Mouse (Mus musculus): ENCODE data around the gene Scimp. TPM values are rescaled to one million over a fixed set of nuclear protein-coding genes. Genes with fewer than 3 reads are reported as not detected.

The Scimp gene
- total RNA-seq, 2 experiments from 2014 or later: 0.99 TPM; not detected in 1

DNA sequence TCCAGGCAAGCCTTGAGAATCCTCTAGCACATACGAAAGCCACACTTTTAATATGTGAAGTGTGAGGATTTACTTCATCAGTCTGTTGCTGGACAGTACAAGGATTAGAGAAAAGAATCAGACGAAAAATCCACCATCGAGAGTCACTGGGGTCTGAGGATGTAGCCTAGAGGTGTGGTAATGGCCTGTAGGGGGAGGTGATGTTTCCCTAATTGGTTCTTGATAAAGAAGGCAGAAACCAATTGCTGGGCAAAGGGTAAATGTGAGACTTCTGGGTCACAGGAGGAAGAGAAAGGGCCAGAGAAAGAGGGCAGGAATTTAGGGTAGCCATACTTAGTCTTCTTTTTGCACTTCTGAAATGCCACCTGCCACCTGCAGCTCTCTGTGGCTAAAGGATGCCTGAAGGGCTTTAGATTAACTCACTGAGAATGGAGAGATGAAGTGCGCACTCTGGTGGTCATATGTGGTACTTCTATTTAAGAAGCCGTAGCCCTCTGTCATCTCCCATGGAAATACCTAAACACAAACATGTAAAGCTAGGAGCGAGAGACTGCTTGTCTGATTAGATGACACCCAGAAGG lies 3.2 kb upstream of the Scimp start:
- peak; percentile 87 for ATAC-seq (replicated peaks; ENCODE audit: low FRiP score, low TSS enrichment, poor library complexity, severe bottlenecking)

DNA sequence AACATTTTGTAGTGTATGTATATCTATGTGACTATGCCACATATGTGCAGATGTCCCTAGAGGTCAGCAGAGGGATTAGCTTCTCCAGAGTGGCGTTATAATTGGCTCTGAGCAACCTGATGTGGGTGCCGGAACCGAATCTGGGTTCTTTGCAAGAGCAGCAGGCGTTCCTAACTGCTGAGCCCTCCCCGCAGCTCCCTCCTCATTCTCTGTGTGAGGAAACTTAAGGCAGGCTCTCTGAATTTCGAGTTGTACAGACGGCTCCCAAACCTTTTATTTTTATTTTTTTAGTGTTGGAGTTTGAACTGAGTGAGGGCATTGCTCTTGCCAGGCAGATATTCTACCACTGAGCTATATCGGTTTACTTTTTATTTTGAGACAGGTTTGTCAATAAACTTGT lies 2.7 kb upstream of the Scimp start:
- ATAC-seq (replicated peaks; ENCODE audit: low FRiP score, low TSS enrichment, poor library complexity, severe bottlenecking): no peak

DNA sequence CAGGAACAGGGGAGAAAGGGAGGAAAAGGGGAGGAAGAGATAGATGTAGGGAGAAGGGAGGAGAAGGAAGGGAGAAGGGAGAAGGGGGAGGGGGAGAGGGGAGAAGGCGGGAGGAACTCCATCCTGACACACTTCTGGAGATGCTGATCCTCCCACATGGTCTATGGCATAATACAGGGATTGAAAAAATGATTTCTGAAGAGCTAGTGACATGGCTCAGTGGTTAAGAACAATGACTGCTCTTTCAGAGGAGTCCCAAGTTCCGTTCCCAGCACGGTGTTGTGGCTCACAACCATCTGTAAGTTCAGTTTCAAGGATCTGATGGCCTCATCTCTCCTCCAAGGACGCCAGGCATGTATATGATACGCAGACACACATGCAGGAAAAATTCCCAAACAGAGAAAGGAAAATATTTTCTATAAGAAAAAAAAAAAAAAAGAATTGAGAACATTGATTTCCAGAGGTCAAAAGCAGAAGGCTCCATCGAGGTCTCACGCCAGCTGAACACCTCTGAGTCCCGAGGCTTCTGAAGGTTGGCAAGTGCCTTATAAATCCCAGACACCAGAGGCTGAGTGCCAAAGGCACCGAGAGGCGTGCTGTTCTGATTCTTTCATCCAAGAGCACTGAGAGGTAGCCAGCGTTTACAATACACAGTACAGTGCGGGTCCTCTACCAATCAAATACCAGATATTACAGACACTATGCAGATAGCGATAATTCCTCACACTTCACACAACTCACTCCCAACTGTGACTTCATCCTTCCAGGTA lies 730 bp downstream of the Scimp start:
- ATAC-seq (replicated peaks; ENCODE audit: low FRiP score, low TSS enrichment, poor library complexity, severe bottlenecking): no peak

DNA sequence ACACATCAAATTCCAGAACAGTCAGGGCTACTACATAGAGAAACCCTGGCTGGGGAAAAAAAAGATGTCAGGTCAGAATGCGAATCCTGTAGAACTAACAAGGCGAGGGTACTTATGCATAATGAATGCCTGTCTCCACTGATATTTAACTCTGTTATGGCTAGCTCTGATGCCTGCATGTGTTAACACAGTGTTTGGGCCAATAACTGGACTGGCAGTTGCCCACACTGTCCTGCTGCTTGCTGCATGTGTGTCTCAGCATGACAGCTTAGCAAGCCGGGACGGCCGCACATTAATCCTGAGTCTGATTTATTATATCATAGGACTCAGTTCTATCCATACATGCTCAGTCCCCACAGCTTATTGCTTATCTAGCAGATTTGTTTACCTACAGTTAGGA lies 1.3 kb downstream of the Scimp start:
- ATAC-seq (replicated peaks; ENCODE audit: low FRiP score, low TSS enrichment, poor library complexity, severe bottlenecking): no peak

DNA sequence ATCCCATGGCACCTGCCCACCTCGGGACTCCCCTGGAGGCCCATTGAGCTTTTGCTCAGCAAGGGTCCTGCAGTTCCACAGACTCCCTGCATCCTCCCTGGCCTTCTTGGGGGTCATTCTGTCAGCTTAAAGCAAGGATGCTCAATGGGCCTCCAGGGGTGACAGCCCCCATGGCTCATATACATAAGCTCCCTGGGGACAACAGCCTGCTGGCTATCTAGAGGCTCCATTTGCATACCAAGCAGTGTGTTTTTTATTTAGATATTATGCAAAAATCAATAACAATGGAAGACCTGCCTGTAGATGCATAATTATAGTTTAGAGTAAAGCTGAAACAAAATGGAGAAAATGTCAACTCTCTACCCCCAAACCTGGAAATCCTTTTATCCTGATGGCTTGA lies 3.4 kb downstream of the Scimp start:
- ATAC-seq (replicated peaks; ENCODE audit: low FRiP score, low TSS enrichment, poor library complexity, severe bottlenecking): no peak

DNA sequence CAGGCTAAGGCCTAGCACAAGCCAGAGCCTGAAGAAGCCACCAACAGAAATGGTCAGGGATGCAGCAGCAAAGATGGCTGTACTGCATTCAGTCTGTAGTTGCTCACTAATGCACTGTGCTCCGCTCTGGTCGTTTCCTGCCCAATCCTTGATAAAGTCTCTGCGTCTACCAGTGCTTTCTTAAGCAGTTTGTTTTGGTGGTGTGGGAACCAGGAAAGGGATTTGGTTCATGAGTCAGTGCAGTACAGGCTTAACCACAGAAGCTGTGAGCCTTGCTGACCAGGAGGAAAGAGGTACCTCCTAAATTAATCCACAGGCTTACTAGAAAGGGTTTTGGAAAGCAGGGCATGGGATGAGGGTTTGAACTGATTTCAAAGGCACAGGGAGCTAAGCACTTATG lies 4.3 kb downstream of the Scimp start:
- ATAC-seq (replicated peaks; ENCODE audit: low FRiP score, low TSS enrichment, poor library complexity, severe bottlenecking): no peak

DNA sequence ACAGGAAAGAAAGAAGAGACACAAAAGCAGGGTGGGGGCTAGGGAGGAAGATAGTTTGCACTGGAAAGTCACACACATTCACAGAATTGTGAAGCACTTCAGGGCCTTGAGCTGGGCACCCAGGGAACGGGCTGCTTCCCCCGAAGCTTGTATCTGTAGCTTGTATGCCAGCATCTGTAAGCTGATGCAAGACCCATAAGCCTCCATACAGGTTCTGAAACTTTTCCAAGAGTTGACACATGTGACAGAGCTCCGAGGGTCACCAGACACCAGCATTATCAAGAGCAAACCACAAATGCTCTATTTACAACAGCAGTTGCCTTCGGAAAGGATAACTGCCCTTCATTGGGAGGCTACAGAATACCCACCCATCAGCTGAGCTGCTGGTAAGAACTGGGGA lies 4.8 kb downstream of the Scimp start:
- ATAC-seq (replicated peaks; ENCODE audit: low FRiP score, low TSS enrichment, poor library complexity, severe bottlenecking): no peak

DNA sequence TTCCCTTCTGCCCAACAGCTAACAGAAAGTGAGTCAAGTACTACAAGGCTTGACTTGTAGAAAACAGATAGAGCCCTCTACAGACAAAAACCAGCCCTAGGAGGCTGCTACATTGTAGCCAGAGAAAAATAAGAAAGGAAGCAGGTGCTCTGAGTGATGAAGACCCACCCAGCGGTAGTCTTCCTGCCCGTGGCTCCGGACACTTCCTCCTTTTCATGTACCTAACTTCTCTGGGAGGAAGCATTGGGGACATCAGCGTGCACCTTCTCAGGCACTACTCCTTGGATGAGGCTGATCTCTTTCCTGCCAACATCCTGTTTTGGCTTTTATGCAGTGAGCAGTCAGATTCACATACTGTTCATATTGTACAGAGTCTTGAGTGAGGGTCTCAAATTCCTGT lies 5.7 kb downstream of the Scimp start:
- ATAC-seq (replicated peaks; ENCODE audit: low FRiP score, low TSS enrichment, poor library complexity, severe bottlenecking): no peak

DNA sequence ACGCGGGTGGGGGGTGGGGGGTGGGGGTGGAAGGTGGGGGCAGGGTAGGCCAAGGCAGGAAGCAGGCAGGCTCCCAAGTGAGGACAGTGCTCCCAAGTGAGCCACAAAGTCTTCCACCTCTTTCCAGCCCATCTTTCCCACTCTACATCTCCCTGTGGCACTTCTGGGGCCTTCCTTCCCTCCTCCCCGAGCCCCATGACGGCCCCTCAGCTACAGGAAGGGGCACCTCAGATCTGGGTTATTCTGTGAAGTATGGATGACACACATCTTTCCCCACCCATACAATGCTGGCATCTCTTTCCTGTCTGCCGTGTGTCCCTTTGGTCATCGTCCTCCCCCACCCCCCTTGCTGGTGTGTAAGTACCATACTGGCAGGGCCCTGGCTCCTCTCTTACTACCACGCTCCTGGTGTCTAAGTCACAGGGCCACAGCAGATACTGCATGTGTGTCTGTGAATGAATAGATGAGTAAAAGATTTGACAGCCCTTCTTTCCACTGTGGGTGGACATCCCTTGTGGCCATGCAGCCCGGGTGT lies 6.7 kb downstream of the Scimp start:
- no peak for ATAC-seq (replicated peaks; ENCODE audit: low FRiP score, low TSS enrichment, poor library complexity, severe bottlenecking)

DNA sequence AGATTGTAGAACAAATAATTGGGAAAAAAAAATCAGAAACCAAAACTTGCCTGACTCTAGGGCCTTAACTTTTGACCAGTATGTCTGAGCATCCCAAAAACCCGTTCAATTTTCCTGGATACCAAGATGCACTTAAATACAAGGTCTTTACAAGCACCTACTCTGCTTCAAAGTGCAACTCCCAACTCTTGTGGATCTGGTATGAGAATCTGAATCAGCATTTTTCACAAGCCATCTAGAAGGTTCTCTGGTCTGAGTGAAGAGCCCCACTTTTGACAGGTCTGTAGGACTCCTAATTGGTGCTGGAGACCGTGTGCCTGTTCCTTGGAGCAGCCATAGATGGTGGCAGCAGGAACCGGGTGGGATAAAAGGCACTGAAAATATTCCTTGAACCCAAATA lies 8.0 kb downstream of the Scimp start:
- ATAC-seq (replicated peaks; ENCODE audit: low FRiP score, low TSS enrichment, poor library complexity, severe bottlenecking): no peak

DNA sequence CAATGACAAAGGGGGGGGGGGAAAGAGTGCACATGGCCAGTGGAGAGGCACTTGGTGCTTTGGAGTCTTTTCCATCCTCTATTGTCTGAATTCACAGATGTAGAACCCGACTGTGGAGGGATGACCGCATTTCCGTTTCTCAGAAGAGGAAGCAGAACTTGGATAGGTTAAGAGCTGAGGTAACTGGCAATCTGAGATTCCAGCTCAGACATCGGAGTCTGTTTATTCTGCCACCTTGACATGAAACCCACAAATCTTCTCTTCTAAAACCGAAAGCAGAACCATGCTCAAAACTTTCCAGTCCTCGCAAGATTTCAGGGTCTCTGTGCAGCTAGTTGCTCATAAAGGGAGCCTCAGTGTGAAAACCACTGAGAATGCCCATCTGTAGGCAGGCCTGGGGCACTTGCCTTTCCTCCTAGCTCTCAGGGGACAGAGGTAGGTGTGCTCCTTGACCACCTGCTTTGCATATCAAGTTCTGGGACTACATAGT lies 8.6 kb downstream of the Scimp start:
- ATAC-seq (replicated peaks; ENCODE audit: low FRiP score, low TSS enrichment, poor library complexity, severe bottlenecking): no peak

DNA sequence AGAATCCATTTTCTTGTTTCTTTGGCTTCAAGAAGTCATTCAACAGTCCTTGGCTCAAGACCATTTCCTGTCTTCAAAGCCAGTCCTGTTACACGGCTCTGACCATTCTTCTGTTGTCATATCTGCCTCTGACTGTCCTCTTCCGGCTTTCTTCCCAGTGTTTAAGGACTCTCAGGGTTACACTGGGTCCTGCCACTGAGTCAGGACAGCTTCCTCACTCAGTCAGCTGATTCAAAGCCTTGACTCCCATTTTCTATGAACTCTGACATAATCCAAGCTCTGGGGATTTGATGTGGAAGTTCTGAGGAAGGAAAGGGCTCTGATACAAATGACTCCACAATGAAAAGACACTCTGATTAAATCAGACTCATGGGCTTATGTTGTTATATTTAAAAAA lies 9.5 kb downstream of the Scimp start:
- no peak for ATAC-seq (replicated peaks; ENCODE audit: low FRiP score, low TSS enrichment, poor library complexity, severe bottlenecking)

DNA sequence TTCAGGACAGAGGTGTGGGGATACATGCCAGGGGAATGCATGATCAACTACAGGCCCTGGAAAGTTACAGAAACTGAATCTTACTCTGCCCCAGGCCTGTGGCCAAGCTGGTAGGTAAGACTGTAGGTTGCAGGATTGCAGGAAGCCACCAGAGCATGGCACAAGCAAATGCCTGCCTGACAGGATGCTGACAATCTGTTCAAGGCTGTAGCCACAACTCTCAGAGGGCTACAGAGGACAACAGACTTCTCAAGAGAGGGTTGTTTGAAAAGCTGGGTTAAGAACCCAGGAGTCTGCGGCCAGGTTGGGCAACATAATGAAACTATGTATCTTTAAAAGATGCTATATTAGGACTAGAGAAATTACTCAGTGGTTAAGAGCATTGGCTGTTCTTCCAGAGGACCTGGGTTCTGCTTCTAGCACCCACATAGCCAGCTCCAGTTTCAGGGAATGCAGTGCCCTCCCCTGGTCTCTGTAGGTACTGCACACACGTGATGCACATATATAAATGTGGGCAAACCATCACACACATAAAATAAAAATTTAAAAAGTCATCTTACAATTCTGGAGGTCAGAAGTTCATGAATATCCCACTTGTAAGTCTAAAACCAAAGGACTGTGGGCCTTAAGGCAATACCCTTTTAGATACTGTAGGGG lies 10.1 kb downstream of the Scimp start:
- ATAC-seq (replicated peaks; ENCODE audit: low FRiP score, low TSS enrichment, poor library complexity, severe bottlenecking): no peak

DNA sequence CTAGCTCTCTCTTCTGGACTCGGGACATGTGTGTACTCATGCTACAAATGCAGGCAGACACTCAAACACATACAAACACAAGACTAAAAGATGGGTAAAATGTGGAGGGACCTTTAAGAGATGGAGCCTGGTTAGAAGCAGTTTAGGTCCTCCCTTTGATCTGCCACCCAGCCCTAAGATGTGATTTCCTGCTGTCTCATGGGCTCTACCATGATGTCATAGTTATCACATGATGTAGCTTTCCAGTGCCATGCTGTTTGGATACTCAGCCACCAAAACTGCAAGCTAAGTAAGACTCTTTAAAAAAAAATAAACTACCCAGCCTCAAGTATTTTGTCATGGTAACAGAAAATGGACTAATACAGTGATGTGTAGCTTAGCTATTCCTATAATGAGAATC lies 20.0 kb downstream of the Scimp start:
- ATAC-seq (replicated peaks; ENCODE audit: low FRiP score, low TSS enrichment, poor library complexity, severe bottlenecking): no peak

DNA sequence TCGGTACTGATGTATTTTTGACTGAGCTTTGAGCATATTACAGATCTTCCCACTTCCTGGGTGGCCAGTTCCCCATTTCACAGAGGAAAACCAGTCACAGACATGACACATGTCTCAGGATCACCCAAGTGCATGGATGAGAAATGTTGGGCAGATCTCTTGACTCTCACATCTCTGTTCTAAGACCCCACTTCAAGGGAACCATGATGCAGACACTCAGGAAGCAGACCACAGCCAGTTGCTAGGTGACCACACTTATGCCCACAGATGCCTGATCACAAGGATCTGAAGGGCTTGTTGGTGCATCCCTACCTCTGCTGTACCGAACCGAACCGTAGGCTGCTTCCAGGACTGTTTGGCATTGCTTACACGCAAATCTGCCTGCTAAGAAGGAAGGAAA lies 20.7 kb downstream of the Scimp start:
- no peak for ATAC-seq (replicated peaks; ENCODE audit: low FRiP score, low TSS enrichment, poor library complexity, severe bottlenecking)

DNA sequence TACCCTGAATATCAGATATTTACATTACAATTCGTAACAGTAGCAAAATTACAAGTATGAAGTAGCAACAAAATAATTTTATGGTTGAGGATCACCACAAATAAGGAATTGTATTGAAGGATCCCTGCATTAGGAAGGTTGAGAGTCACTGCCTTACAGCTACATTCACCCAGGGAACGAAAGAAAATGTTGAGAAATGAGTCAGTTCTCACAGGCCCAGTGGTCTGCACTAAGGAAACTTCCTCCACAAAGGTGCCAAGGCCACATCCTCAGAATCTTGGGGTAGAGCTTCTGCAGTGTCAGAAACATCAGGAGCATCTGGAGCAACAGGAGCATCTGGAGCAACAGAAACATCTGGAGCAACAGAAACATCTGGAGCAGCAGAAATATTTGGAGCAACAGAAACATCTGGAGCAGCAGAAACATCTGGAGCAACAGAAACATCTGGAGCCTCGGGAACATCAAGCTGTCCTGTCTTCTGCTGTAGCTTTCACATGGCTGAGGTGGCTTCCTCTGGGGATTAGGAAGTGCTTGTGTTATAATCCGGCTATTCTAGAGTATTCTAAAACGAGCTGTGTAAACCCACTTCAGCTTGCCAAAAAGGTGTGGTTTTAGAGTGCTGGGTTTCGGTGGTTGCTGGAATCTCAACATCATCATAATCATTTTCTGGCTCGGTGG lies 21.4 kb downstream of the Scimp start:
- ATAC-seq (replicated peaks; ENCODE audit: low FRiP score, low TSS enrichment, poor library complexity, severe bottlenecking): no peak

DNA sequence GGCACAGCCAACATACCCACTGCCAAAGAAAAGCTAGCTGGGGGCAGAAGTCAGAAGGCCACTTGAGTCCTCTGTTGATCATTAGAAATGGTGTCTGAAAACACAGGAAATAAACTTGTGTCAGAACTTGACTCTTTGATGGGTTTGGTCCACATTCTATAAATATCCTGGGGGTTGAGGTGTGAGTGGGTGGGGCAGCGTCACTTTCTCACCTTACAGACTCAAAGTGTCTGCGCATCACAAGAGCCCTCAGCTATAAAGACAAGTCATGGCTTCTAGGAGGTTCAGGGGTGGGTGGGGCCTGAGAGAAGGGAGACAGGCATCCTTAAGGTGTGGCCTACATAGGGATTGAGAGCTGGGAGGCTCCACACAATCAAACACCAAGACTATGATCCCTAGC lies 22.0 kb downstream of the Scimp start:
- ATAC-seq (replicated peaks; ENCODE audit: low FRiP score, low TSS enrichment, poor library complexity, severe bottlenecking): no peak

DNA sequence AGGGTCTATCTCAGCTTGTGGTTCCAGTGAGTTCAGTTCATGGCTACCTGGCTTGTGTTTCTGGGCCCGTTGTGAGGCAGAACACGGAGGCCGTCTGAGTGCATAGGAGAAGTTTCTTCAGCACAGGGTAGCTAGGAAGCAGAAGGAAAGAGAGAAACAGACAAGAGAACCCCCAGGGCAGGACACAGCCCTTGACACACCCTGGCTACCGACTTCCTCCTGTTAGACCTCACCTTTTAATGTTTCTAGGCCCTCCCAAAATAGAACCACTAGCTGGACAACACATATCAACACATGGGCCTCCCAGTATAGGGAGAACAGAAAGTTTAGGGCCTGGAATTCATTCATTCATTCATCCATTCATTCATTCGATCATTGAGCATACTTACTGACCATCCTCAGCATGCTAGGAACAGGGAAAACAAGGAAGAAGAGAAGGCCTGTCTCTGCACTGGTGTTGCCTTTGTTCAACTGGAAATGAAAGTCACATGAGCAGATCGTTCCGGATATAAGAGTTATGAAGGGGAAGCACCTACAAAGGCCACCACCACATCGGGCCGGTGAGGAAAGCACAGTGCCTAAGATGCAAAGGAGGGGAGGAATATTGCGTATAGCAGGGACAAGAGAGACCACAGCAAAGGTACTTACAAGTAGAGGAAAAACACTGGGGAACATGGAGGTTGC lies 23.3 kb downstream of the Scimp start:
- ATAC-seq (replicated peaks; ENCODE audit: low FRiP score, low TSS enrichment, poor library complexity, severe bottlenecking): no peak

DNA sequence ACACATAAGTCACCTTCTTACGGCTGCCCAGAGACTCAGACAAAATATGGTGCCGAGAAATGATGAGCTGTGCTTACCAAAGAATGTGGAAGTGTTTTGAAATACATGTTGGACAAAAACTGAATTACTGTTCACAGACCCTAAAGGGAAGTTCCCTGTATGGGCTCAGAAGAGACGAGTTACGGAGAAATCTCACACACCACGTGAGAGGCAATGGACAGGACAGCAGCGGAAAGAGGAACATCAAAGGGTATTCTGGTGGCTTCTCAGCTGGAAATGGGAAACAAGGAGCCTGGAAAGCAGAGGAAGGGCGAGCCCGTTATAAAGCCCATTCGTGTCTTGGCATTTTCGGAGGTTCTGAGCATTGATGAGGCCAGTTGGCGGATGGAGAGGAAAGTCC lies 25.3 kb downstream of the Scimp start:
- ATAC-seq (replicated peaks; ENCODE audit: low FRiP score, low TSS enrichment, poor library complexity, severe bottlenecking): no peak

DNA sequence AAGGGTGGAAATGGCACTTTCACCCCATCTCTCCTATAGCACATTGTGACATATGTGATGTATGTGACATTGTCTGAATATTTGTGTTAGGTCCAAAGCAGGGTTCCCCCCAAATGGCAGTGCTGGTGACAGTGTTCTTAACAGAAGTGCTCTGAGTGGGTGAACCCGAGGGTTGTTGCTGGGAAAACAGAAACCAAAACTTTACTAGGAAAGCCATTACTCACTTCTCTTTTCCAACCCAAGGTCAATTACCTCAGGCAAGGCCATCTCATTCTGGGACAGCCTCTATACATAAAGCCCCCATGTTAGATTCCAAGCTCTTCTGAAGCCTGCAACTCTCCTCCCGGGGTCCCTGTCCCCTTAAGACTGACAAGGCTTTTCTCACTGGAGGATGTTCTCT lies 26.5 kb downstream of the Scimp start:
- no peak for ATAC-seq (replicated peaks; ENCODE audit: low FRiP score, low TSS enrichment, poor library complexity, severe bottlenecking)

All from megakaryocyte-erythroid progenitor cell, adult 5-6 weeks (primary cell).